Mouse (Mus musculus) intestine, postnatal 0 days (tissue): ENCODE data around the gene Fli1. TPM values are rescaled to one million over a fixed set of nuclear protein-coding genes. Genes with fewer than 3 reads are reported as not detected.

ENCODE experiments used
- ATAC-seq: fragments of 200-750 bp; cut with Nextera tagmentation; 2 replicates; pipeline ENCODE4 v1.8.0; 2017; ENCODE audit warnings: mild to moderate bottlenecking, moderate TSS enrichment, moderate library complexity
- H3K27ac ChIP-seq: fragments of 300-500 bp; sonication (generic); 2 replicates; pipeline ENCODE4 v1.5.1; 2014; ENCODE audit warnings: mild to moderate bottlenecking, low read depth, low read length, moderate library complexity
- H3K27me3 ChIP-seq: fragments of 300-500 bp; sonication (generic); replicated peaks from 2 replicates; pipeline ENCODE4 v1.6.1; 2014; ENCODE audit warnings: low read length, mixed read lengths; ENCODE audit not compliant: control insufficient read depth, insufficient read depth
- H3K36me3 ChIP-seq: fragments of 300-500 bp; sonication (generic); 2 replicates; pipeline ENCODE4 v1.6.1; 2014; ENCODE audit warnings: mild to moderate bottlenecking, moderate library complexity; ENCODE audit not compliant: control insufficient read depth, insufficient read depth
- H3K4me1 ChIP-seq: fragments of 300-500 bp; sonication (generic); replicated peaks from 2 replicates; pipeline ENCODE4 v1.6.1; 2014; ENCODE audit warnings: antibody characterized with exemption, low read length, mixed read lengths; ENCODE audit not compliant: control insufficient read depth, insufficient read depth
- H3K4me2 ChIP-seq: fragments of 300-500 bp; sonication (generic); replicated peaks from 2 replicates; pipeline ENCODE4 v1.6.1; 2014; ENCODE audit warnings: low read depth, mild to moderate bottlenecking, moderate library complexity
- H3K4me3 ChIP-seq: fragments of 300-500 bp; sonication (generic); 2 replicates; pipeline ENCODE4 v1.5.1; 2014; ENCODE audit warnings: low read depth, low read length
- H3K9ac ChIP-seq: fragments of 300-500 bp; sonication (generic); 2 replicates; pipeline ENCODE4 v1.6.1; 2014; ENCODE audit warnings: mild to moderate bottlenecking, low read depth, low read length
- H3K9me3 ChIP-seq: fragments of 300-500 bp; sonication (generic); 2 replicates; pipeline ENCODE4 v1.6.1; 2016; ENCODE audit warnings: mixed run types; ENCODE audit not compliant: control insufficient read depth
- CTCF ChIP-seq: sonication (generic); IDR thresholded peaks from 2 replicates; pipeline ENCODE4 v1.5.1; 2016; ENCODE audit warnings: low read depth, mild to moderate bottlenecking, control low read depth, antibody characterized with exemption, moderate library complexity
- WGBS: fragments of 180-500 bp; shearing (Covaris S2); extraction: QIAGEN DNeasy Blood & Tissue Kit; methylation state at CpG from one replicate; pipeline ENCODE4 v1.1.7; 2014; 5-methylcytosine and 5-hydroxymethylcytosine counted together
- polyA plus RNA-seq: library from polyadenylated mRNA; unstranded; fragments of >200 nt; fragmentation: Nextera tagmentation; extraction: Ambion mirVana; gene quantifications from 2 replicates; pipeline ENCODE4 v1.2.1, GENCODE M21; 2015

Fli1 gene
- polyA plus RNA-seq, 1 experiment from 2014 or later, result 6.0 TPM

DNA sequence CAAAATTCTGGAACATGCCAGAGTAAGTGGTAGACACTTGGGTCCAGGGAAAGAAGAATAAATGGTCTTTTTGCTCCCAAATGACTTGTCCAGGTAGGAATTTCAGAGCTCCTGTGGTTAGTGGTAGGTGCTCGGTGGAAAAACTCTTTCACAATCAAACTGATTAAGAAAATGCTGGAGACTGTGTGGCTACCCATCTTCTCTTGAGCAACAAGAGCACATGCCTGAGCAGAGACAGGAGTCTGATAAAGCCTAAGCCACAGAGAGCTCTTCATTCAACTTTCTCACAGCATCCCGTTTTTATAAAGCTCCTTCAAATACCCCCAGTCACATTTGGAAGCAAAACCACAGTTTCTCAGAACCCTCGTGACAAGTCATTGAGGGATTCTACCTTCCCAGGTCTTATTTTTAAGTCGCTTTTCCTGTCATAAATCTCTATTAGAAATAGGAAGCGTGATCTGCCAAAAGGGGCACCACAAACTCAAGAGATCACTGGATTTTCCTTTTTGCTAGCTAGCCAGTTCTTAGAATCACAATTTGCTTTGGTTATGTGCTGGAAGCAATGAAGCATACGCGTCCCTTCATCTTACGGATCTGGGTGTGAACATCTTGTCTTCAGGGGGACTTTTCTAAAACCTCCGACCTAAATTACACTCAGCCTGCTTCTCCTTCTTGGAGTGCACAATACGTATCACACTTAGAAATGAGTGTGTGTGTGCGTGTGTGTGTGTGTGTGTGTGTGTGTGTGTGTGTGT is 40.2 kb downstream of the Fli1 start:
- H3K27me3 ChIP-seq, result no peaks in the 10 kb centered on the region
- H3K36me3 ChIP-seq, result no peaks in the 10 kb centered on the region
- H3K4me3 ChIP-seq, result no peak overlapping the region
- ATAC-seq, result no peak
- H3K4me2 ChIP-seq, result no peak overlapping the region
- H3K27ac ChIP-seq, result no peak overlapping the region
- no peaks in the 10 kb centered on the region for H3K9me3 ChIP-seq
- no peaks in the 10 kb centered on the region for H3K4me1 ChIP-seq
- H3K9ac ChIP-seq, result no peak overlapping the region
- TF ChIP-seq CTCF, result no peak
- WGBS, result 76% methylated on average over 11 of the region's 11 CpGs

DNA sequence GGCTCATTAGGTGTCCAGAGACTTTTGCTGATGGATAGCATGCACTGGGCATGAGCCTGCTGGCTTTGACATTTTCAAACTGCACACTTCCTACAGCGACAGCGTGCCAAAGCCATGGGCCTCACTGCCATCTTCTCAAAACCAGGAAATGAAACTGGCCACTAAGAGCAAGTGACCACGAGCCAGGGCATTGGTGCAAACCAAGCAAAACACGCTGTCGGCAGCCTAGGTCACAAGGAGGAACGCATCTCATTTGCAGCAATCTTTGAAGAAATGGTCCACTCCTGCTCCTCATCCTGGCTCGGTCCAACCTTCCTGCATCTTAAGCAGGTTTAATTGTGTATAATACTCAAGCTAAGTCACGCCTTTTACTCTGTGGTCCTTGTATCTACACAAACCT is 41.8 kb downstream of the Fli1 start:
- WGBS, result 83% methylated on average over 8 of the region's 8 CpGs
- no peak overlapping the region for H3K4me3 ChIP-seq
- H3K9ac ChIP-seq, result no peak overlapping the region
- no peaks in the 10 kb centered on the region for H3K4me1 ChIP-seq
- H3K36me3 ChIP-seq, result no peaks in the 10 kb centered on the region
- H3K9me3 ChIP-seq, result no peaks in the 10 kb centered on the region
- no peak overlapping the region for H3K27ac ChIP-seq
- no peak for TF ChIP-seq CTCF
- no peak for ATAC-seq
- no peak overlapping the region for H3K4me2 ChIP-seq
- H3K27me3 ChIP-seq, result no peaks in the 10 kb centered on the region

DNA sequence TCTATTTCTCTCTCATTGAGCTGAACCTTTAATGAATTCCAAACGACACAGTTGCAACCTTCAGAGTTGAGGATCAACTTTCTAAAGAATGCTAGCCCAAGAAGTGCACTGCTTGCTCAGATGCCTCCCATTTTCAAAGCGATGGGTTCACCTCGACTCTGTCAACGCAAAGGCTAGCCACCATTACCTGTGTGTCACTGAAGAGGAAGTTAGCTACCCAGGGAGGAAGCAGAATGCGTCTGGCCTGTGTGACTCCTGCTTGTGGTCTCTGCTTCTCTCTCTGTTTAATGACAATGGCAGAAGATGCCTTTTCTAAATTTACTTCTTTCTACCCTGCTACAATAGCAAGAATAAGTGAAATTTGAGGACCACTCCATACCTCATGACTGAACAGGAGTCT is 42.6 kb downstream of the Fli1 start:
- no peak for ATAC-seq
- Histone ChIP-seq H3K9me3 (no peaks in the 10 kb centered on the region), H3K9ac (no peak overlapping the region), H3K4me1 (no peaks in the 10 kb centered on the region), H3K27me3 (no peaks in the 10 kb centered on the region), H3K4me3 (no peak overlapping the region), H3K4me2 (no peak overlapping the region), H3K36me3 (no peaks in the 10 kb centered on the region), H3K27ac (no peak overlapping the region)
- TF ChIP-seq CTCF, result no peak
- WGBS, result 58% methylated on average over 5 of the region's 5 CpGs

DNA sequence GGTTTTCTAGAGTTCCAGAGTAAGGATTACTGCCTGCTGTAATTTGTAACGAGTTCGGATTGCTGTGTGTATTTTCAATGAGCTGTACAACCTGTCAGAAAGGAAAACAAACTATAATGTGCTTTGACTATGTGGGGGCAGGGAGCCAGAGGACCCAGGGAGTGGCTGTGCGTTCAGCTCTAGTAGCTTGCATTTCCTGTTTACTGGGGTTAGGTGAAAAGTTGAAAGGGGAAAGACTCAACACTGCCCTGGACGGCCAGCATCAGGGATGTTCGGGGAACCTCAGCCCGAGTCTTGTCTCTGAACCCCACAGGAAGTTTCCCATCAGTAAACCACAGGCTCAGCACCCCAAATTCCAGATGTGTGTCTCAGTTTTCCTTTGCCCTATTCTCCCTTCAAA is 43.2 kb downstream of the Fli1 start:
- Histone ChIP-seq H3K4me2 (no peak overlapping the region), H3K36me3 (no peaks in the 10 kb centered on the region), H3K9me3 (no peaks in the 10 kb centered on the region), H3K9ac (no peak overlapping the region), H3K27ac (no peak overlapping the region), H3K4me3 (no peak overlapping the region), H3K27me3 (no peaks in the 10 kb centered on the region), H3K4me1 (no peaks in the 10 kb centered on the region)
- 38% methylated on average over 6 of the region's 6 CpGs for WGBS
- no peak for TF ChIP-seq CTCF
- no peak for ATAC-seq

DNA sequence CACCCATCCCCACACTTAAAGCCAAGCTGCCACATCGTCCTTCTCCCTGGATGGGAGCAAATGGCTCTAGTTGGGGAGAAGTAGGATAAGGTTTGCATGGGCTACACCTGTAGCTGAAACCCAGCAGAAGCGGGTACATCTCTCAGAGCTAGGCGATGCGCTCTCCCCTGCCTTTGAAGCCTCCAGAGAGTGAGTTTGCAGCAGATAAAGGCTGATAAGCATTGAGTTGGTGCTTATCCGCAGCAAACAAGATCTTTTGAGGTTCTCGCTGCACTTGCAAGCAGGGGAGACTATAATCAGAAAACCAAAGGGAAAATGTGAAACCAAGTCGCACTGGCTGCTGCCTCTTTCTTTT is 47.0 kb downstream of the Fli1 start:
- Histone ChIP-seq H3K4me1 (no peaks in the 10 kb centered on the region), H3K9me3 (no peaks in the 10 kb centered on the region), H3K4me3 (no peak overlapping the region), H3K9ac (no peak overlapping the region), H3K36me3 (no peaks in the 10 kb centered on the region), H3K27me3 (no peaks in the 10 kb centered on the region), H3K27ac (no peak overlapping the region), H3K4me2 (no peak overlapping the region)
- WGBS, result 27% methylated on average over 7 of the region's 7 CpGs
- no peak for TF ChIP-seq CTCF
- no peak for ATAC-seq

DNA sequence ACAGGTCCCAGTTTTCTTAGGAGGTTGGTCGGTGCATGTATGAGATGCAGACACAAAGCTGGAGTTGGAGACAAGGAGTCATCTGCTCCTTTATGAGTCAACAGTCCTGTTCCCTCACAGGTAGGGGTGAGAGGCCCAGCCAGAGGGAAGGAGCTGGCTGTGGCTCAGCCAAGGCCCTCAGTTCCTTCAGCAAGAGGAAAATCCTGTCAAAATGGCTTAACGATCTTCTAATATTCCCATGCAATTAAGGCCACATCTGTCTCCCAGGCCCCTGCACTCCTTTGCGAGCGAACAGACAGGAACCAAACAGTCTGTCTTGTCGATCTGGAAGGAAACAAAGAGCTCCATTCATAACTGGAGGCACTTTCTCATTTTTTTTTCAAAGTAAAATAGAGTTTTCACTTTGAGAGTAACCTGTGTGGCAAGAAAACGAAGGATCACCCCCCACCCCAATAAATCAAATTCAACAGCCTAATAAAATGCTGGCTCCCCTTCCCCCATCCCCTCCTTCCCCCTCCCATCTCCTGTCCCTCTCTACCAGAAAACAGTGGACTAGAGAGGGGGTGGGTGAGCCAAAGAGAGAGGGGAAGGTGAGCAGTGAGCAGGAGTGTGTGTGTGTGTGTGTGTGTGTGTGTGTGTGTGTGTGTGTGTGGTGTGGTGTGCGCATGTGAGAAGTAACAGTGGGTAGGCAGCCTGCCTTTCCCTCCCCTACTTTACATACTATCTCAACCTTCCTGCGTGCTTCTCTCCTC is 47.6 kb downstream of the Fli1 start:
- no peak for ATAC-seq
- 23% methylated on average over 8 of the region's 8 CpGs for WGBS
- TF ChIP-seq CTCF, result no peak

More for the DNA sequence above, 47.6 kb downstream of the Fli1 start:
- no peaks in the 10 kb centered on the region for H3K9me3 ChIP-seq
- no peak overlapping the region for H3K9ac ChIP-seq
- H3K27ac ChIP-seq, result no peak overlapping the region
- no peaks in the 10 kb centered on the region for H3K4me1 ChIP-seq
- no peak overlapping the region for H3K4me2 ChIP-seq
- no peaks in the 10 kb centered on the region for H3K27me3 ChIP-seq
- H3K4me3 ChIP-seq, result no peak overlapping the region
- H3K36me3 ChIP-seq, result no peaks in the 10 kb centered on the region
